Mouse (Mus musculus) left cerebral cortex, adult 2 months (tissue): ENCODE measurements at regions not wholly inside any gene's neighbourhood (a gene's known extent, or its start where the extent isn't known, plus 50 kb on each side); places are given as distances from the start of the nearest gene placed in this dataset.
A peak's percentile ranks its signal among the peaks of the same experiment; 100 is the strongest.
"Not testable (repeated sequence)": the region's sequence is repeated elsewhere in the genome, so short reads cannot be mapped to it uniquely, and the experiment has no call there.

Experiments
- DNase-seq, 2 experiments: peaks; one replicate each; pipeline ENCODE4 v3.0.0; 2021 to 2022; ENCODE audit warnings: low spot score in 2 of 2, mixed read lengths in 1 of 2; ENCODE audit errors: extremely low spot score in 1 of 2
- H3K27ac ChIP-seq: fragments of 200-600 bp; 2 replicates; pipeline ENCODE4 v1.8.1; 2022
- H3K4me3 ChIP-seq: fragments of 200-600 bp; 2 replicates; pipeline ENCODE4 v1.8.1; 2022
- CTCF ChIP-seq: fragments of 200-600 bp; IDR thresholded peaks from 2 replicates; pipeline ENCODE4 v1.8.1; 2022; ENCODE audit warnings: antibody characterized with exemption, mild to moderate bottlenecking, moderate library complexity
- intact Hi-C: fragments of 180-260 bp; cut with DNase I; formaldehyde crosslinking; loops from one replicate; pipeline ENCODE4 v1.15.1; 2025

DNA sequence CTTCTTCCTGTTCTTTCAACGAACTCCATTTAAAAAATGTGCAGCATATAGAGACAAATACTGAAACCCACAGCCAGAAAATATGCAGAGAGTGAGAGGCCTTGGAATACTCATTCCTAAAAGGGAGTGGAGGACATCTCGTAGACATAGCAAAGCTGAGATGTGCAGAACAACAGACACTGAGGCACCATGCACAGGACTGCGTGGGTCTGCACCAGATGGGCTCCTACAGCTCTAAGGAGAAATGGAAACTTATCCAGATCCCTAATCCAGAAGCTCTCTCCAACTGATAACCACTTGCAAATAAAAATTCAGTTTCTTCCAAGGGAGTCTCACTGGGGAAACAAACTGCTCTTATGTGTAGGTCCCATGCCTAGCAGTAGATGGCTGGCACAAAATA, 101.6 kb downstream of the Slc25a24 start:
- DNase-seq: no peak
- no peak for TF ChIP-seq CTCF
- intact Hi-C loops: no loop called here
- Histone ChIP-seq H3K27ac (no peak overlapping the region), H3K4me3 (no peak overlapping the region)

DNA sequence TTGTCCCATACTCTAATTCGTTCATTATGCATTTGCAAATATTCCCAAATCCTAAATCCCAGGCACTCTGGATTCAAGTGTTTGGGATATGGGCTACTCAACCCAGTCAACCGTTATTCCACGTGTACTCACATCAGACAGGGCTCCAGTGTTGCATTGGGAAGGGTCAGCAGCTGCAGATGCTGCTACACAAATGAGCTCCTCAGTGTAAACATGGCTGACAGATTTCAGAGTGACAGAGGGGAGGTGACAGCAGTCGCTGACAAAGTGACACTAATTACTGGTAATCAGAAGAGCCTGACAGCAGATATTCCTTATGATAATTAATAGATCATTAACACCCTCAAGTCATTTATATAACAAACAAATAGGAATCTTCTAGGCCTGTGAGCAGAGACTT, 106.2 kb upstream of the Vav3 start:
- Histone ChIP-seq H3K27ac (no peak overlapping the region), H3K4me3 (no peak overlapping the region)
- TF ChIP-seq CTCF: no peak
- DNase-seq: no peak
- intact Hi-C loops: no loop called here

DNA sequence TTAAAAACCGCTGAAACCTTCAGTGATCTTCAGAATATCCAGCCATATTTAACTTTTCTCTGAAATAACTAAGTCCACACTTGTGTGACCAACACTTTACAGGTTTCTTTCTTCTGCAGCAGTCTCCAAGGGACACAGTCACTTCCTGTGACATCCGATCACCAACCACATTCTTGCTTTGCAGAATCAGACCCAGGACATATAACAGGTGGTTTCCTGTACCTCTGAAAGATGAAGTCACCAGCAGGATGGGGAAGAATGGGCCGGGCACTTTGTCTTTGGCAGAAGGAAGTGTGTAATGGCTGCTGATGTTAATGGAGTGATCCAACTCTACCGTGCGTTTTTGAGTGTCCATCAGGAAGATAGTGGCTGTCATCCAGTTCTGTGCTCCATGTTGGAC, 103.5 kb upstream of the Vav3 start:
- H3K4me3 ChIP-seq: no peak overlapping the region
- DNase-seq: no peak
- no peak for TF ChIP-seq CTCF
- H3K27ac ChIP-seq: no peak overlapping the region
- intact Hi-C loops: no loop called here

DNA sequence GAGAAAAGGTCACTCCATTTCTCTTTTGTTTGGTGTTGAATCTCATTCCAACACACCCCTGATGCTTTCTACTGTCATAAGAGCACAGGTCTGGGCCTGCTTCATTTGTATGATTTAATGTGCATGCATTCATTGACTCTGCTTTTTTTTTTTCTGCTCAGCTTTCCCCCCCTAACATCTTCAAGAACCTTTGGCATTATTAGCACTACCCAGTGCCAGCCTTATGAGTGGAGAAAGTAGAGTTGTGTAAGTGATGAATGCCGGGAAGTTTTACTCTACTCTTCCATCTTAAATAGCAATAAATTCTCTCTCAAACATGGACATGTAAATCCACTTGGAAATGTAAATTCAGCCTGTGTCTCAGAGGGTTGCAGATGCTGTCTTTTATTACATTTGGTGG, 97.0 kb upstream of the Vav3 start:
- H3K27ac ChIP-seq: no peak overlapping the region
- intact Hi-C loops: no loop called here
- no peak overlapping the region for H3K4me3 ChIP-seq
- DNase-seq: no peak
- no peak for TF ChIP-seq CTCF

DNA sequence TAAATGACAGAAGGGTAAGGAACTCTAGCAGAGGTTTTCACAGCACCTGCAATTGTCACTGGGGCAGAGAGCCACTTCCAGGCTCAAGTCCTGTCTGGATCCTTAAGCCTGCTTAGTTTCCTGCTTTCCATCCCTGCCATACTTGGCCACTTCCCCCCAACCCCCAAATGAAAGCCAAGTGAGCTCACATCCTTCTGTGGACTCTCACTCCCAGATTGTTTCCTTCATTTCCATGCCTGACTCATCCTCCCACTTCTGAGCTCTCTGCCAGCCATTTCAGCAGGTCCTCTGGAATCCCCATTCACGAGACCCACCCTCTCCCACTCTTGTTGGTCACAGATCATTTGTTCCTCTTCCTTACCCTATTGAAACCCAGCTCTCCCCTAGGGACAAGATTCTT, 91.7 kb upstream of the Vav3 start:
- Histone ChIP-seq H3K27ac (no peak overlapping the region), H3K4me3 (no peak overlapping the region)
- intact Hi-C loops: no loop called here
- TF ChIP-seq CTCF: no peak
- peak in 1 of 2 experiments; percentile 29 for DNase-seq

DNA sequence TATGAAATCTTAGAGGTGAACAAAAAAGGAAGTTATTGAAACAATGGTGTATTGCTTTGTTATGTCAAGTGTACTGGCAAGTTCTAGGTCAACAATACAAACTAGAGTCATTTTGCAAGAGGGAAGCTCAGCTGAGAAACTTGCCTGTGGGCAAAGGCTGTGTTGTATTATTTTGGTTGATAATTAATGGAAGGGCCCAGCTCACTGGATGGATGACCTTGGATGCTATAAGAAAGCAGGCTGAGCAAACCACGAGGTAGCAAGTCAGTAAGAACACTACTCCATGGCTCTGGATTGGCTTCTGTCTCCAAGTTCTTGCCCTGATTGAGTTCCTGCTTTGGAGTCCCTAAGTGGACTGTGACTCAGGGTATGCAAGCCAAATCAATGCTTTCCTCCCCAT, 91.1 kb upstream of the Vav3 start:
- intact Hi-C loops: no loop called here
- H3K27ac ChIP-seq: no peak overlapping the region
- TF ChIP-seq CTCF: no peak
- H3K4me3 ChIP-seq: no peak overlapping the region
- DNase-seq: no peak

DNA sequence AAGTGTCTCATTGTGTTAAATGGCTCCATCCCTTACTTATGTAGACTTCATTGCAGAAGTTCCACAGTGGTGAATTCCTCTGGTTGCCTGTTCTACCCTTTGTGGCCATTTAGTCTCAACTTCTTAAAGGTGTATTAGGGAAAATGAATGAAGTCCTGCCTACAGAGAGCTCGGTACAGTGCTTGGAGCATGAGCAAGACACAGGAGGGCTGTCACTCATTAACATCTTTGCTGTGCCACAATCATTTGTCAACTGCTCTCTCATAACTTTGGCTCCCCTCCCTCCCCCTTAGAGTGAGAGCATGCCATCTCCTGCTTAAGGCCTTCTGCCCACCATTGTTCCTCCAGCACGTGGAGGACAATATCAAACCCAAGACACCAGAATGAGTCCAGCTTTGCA, 90.5 kb upstream of the Vav3 start:
- H3K27ac ChIP-seq: no peak overlapping the region
- TF ChIP-seq CTCF: no peak
- H3K4me3 ChIP-seq: no peak overlapping the region
- intact Hi-C loops: no loop called here
- no peak for DNase-seq

DNA sequence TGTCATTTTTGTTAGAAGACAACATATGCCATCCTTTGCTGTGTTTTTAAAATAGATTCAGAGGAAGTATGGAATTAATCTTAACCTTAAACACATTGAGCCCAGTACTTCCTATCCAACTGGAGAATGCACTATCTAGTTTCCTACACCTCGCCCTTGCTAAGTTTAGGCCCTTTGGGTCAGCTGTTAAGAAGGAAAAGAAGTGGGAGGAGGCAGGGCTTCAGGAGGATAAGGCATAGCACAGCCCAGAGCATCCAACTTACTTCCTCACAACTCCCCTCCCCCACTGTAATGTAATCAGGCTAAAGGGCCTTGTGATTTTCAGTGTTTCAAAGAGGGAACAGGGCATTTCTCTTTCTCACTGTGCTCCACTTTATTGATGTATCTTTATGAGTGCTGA, 88.7 kb upstream of the Vav3 start:
- no peak for DNase-seq
- Histone ChIP-seq H3K27ac (no peak overlapping the region), H3K4me3 (no peak overlapping the region)
- TF ChIP-seq CTCF: no peak
- intact Hi-C loops: no loop called here

DNA sequence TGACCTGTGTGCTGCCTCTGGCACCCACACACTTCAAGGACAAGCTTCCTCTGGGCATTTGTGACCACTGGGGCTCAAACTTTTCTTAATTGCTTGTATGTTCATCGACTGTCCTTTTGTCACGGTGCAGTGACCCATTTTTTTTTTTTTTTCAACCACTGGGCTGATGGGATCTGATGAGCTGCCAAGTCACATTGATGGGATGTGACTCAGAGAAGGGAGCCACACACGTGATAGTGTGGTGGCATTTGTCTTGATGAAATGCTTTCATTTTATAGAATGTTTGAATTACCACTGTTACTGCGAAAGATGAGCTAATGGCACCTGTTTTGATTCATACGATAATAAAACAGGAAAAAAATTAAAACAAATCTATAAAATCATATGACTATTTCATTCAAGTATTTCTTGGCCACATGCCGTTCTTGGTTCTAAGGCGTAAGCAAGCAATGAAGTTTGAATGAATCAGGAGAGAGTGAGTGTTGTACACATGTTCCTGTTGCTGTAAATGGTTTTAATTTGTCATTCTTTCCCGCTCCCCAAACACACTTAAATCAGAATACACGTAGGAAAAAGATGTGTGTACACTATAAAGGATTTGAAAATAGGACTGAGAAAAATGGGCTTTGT, 86.3 kb upstream of the Vav3 start:
- intact Hi-C loops: no loop called here
- no peak for DNase-seq
- TF ChIP-seq CTCF: no peak
- H3K27ac ChIP-seq: no peak overlapping the region
- no peak overlapping the region for H3K4me3 ChIP-seq

DNA sequence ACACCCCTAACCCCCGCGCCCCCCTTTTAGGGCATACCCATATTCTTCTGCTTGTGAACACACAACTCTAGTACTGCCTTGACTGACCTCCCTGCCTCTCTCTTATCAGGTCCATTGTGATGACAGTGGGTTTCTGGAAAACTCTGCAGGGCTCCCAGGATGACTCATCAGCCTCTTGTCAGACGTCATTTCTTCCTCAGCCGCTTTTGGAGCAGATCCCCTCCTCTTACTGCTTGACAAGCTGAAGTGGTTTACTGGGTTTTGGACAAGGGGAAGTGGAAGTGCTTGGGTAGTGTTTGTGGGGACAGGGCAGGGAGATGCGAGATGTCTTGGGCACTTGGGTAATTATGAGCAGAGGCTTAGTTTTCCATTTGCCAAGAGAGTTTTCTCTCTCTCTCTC, 85.5 kb upstream of the Vav3 start:
- intact Hi-C loops: no loop called here
- Histone ChIP-seq H3K4me3 (no peak overlapping the region), H3K27ac (no peak overlapping the region)
- TF ChIP-seq CTCF: no peak
- DNase-seq: no peak

DNA sequence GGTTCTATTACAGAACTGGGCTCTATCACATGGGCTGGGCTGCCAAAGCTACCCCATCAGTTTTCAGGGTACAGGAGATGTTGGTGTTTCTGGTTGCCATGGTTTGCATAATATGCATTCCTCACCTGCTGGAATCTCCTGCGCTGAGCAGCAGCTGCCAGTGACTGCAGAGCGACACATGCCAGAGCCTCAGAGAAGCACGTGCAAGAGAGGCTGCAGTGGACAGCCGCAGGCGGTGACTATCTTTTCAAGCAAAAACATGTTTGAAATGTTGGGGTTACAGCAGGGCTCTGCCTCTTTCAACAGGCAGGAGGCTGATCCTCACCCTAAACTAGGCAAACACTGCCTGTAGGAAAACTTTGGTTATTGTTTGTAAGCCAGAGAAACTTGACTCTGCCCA, 83.7 kb upstream of the Vav3 start:
- intact Hi-C loops: no loop called here
- no peak overlapping the region for H3K4me3 ChIP-seq
- H3K27ac ChIP-seq: no peak overlapping the region
- no peak for TF ChIP-seq CTCF
- DNase-seq: no peak

DNA sequence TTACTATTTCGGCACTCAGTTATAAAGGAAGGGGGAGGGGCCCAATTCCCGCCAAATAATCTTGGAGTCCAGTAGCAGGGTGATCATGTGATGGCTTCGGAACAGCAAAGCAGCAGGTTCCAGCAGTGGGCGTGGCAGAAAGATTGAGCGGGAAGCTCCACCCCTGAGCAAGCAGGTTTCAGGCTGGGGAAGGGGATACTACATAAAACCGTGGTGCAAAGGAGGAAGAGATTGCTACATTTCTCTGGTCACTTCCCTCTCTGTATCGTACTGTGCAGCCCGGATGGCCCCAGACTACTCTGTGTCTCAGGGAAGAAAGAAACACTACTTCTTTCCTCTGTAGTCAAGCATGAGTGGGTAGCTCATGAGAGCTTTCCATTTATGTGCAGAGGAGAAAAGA, 73.5 kb upstream of the Vav3 start:
- H3K4me3 ChIP-seq, DNase-seq, intact Hi-C loops, H3K27ac ChIP-seq: not testable (repeated sequence)

DNA sequence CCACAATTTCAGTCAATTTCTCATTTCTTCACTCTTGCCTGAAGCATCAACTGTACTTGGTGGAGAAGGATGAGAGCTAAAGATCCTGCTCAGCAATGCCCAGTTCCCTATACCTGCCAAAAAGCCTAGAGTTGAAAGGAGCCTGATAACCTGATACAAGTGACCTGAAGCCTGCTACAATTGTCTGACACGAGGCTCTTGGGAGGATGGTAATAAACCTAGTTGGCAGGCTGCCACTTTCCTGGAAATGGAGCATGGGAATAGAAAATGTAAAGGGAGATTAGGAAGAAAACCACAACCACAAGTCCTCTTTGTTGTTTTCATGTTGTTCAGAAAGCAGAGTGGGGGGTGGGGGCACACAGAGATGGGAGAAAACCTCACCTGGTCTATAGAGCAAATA, 69.7 kb upstream of the Vav3 start:
- no peak overlapping the region for H3K27ac ChIP-seq
- DNase-seq: no peak
- H3K4me3 ChIP-seq: no peak overlapping the region
- TF ChIP-seq CTCF: no peak
- intact Hi-C loops: loop anchor here (5.0 kb wide), 1 partner anchor 93 kb away; no protein-coding TSS in a partner anchor
